7 mouse cellular contexts compared by ENCODE assay signal in the genomic region with DNA sequence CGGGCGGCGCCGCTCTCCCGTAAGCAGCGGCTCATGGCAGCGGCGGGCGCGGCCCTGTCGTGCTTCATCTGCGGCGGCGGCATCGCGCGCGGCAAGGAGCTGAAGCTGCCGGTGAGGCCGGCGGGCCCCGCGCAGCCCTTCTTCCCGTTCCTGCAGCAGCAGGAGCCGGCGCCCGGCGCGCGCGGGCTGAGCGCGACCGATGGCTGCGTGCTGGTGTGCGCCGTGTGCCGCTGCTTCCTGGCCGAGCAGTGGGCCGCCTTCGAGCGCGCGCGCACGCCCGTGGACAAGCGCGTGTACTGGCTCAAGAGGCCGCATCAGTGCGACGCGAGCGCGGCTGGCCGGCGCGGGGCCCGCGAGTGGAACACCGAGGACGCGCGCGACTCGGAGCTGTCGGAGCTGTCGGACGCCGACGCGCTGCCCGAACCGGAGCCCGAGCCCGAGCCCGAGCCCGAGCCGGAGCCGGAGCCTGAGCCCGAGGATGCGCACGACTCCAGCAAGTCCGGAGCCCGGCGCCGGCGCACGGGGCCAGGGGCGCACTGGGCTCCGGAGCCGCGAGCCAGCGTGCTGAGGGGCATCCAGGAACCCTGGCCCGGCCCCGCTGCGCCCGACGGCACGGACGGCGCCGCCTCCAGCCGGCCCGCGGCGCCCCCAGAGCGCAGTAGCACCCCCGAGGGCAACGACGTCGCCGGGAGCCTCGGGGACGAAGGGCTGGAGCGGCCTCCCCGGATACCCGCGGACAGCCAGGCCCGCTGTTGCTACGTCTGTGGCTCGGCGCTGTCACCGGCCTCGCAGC. TPM values are rescaled to one million over a fixed set of nuclear protein-coding genes. Genes with fewer than 3 reads are reported as not detected.
DNase-seq lines count a peak whose midpoint lies in the region; ATAC-seq and TF ChIP-seq lines count a peak whose summit lies in the region.

No protein-coding gene starts in this region.

- intact Hi-C loops in left cerebral cortex, adult 2 months (cut with DNase I), result no loop called here

- H3K27ac ChIP-seq in spleen, adult 2 months (ENCODE audit: insufficient read depth, low read length), result no peak overlapping the region
- H3K27ac ChIP-seq in heart, embryonic 13.5 days (replicated peaks), result no peak overlapping the region
- H3K27ac ChIP-seq in left cerebral cortex, adult 2 months, result peak overlapping the region; percentile 64; the same call in 1 of the 2 replicates

- peaks cover 27% of the 10 kb centered on the region for H3K79me2 ChIP-seq in myocyte (ENCODE audit: control insufficient read depth, insufficient read depth)

- H3K9ac ChIP-seq in heart, embryonic 13.5 days, result peak overlapping the region; percentile 85

- peak overlapping the region; percentile 43 for H3K4me3 ChIP-seq in spleen, adult 2 months (ENCODE audit: extremely low read depth, insufficient read depth, insufficient read length)
- H3K4me3 ChIP-seq in heart, embryonic 13.5 days, result peak overlapping the region; percentile 69
- H3K4me3 ChIP-seq in left cerebral cortex, adult 2 months, result peak overlapping the region; percentile 47
- peak overlapping the region; percentile 28 for H3K4me3 ChIP-seq in myocyte

- ATAC-seq in heart, embryonic 13.5 days (ENCODE audit: extremely low read depth, insufficient number of reproducible peaks, low FRiP score, low TSS enrichment), result no peak
- ATAC-seq in activated CD4-positive, CD25-positive, alpha-beta regulatory T cell, adult 4 months, result no peak

- peaks cover 20% of the 10 kb centered on the region for H3K27me3 ChIP-seq in spleen, adult 2 months (ENCODE audit: control insufficient read depth, insufficient read depth, low read length)
- H3K27me3 ChIP-seq in heart, embryonic 13.5 days (replicated peaks), result peaks cover 42% of the 10 kb centered on the region
- H3K27me3 ChIP-seq in myocyte (ENCODE audit: control insufficient read depth, insufficient read depth, insufficient read length), result no peaks in the 10 kb centered on the region

- peak overlapping the region; percentile 56 for H3ac ChIP-seq in myocyte (ENCODE audit: control insufficient read depth, insufficient read length)

- H3K9me3 ChIP-seq in heart, embryonic 13.5 days, result no peaks in the 10 kb centered on the region

- peaks cover 15% of the 10 kb centered on the region for H3K4me1 ChIP-seq in spleen, adult 2 months (ENCODE audit: control insufficient read depth, insufficient read depth, insufficient read length)
- peaks cover 83% of the 10 kb centered on the region for H3K4me1 ChIP-seq in heart, embryonic 13.5 days

- TF ChIP-seq CTCF in spleen, adult 2 months (IDR thresholded peaks at IDR 0.05; ENCODE audit: extremely low read depth, insufficient read depth, insufficient read length, insufficient replicate concordance), result no peak
- no peak for TF ChIP-seq CTCF in left cerebral cortex, adult 2 months (IDR thresholded peaks at IDR 0.05)

- no peak for DNase-seq in spleen, adult 2 months (ENCODE audit: low read depth in 1 of 2, low spot score in 2 of 2)
- DNase-seq in spleen, postnatal 14 days (ENCODE audit: low spot score in 2 of 2), result no peak
- DNase-seq in cerebellum, adult 9-11 months, result peak; percentile 59
- peak; percentile 57 to 61 for DNase-seq in left cerebral cortex, adult 2 months (ENCODE audit: extremely low spot score in 1 of 2, low spot score in 2 of 2)

- H3K4me2 ChIP-seq in heart, embryonic 13.5 days, result peak overlapping the region; percentile 80
- H3K4me2 ChIP-seq in myocyte (ENCODE audit: low read depth), result peak overlapping the region; percentile 75

- WGBS in spleen, adult 2 months, result 1% methylated on average over 106 of the region's 125 CpGs
- under 1% methylated on average over 120 of the region's 125 CpGs for WGBS in heart, embryonic 13.5 days

- no peaks in the 10 kb centered on the region for H3K36me3 ChIP-seq in spleen, adult 2 months (ENCODE audit: control insufficient read depth, insufficient read depth, low read length)
- no peaks in the 10 kb centered on the region for H3K36me3 ChIP-seq in heart, embryonic 13.5 days
- no peaks in the 10 kb centered on the region for H3K36me3 ChIP-seq in myocyte (ENCODE audit: control insufficient read depth, insufficient read depth)

- no peak for TF ChIP-seq POLR2A in spleen, adult 2 months (IDR thresholded peaks at IDR 0.05; ENCODE audit: low read depth, low read length)
- peak; percentile 13 for TF ChIP-seq POLR2A in myocyte (IDR thresholded peaks at IDR 0.05; ENCODE audit: insufficient read length, low read depth)

TF ChIP-seq in myocyte, 11 proteins besides CTCF, POLR2A, EP300 and RAD21:
- no peak for TF ChIP-seq MYOD1 (IDR thresholded peaks at IDR 0.05; ENCODE audit: control insufficient read depth in 1 of 3, insufficient read length in 2 of 3, low read depth in 2 of 3)
- TF ChIP-seq MAX (IDR thresholded peaks at IDR 0.05; ENCODE audit: low read depth), result no peak
- no peak for TF ChIP-seq SRF (IDR thresholded peaks at IDR 0.05; ENCODE audit: control insufficient read depth, insufficient read length, low read depth)
- no peak for TF ChIP-seq TCF3 (IDR thresholded peaks at IDR 0.05; ENCODE audit: insufficient read length, low read depth)
- TF ChIP-seq MYOG (IDR thresholded peaks at IDR 0.05; ENCODE audit: control insufficient read depth in 1 of 3, insufficient read depth in 1 of 3, insufficient read length in 2 of 3, low read depth in 2 of 3), result no peak
- TF ChIP-seq TCF12 (IDR thresholded peaks at IDR 0.05; ENCODE audit: insufficient read depth, poor library complexity, severe bottlenecking), result no peak
- no peak for TF ChIP-seq USF1 (IDR thresholded peaks at IDR 0.05; ENCODE audit: low read depth)
- TF ChIP-seq POLR2AphosphoS2 (IDR thresholded peaks at IDR 0.05; ENCODE audit: insufficient read length, low read depth), result no peak
- no peak for TF ChIP-seq E2F4 (IDR thresholded peaks at IDR 0.05; ENCODE audit: insufficient read depth)
- TF ChIP-seq REST (IDR thresholded peaks at IDR 0.05; ENCODE audit: insufficient read depth, insufficient read length), result no peak
- TF ChIP-seq CEBPB (IDR thresholded peaks at IDR 0.05; ENCODE audit: insufficient read depth, poor library complexity, severe bottlenecking), result no peak

RNA-seq across cellular contexts. Expression of a gene that starts 0.7 kb away (rescaled TPM):
- 39.2 and 49.3 TPM in 2 replicates for polyA plus RNA-seq in spleen, adult 2 months (2012; rRNA removed)
- polyA plus RNA-seq in heart, embryonic 13.5 days (2015; fragmentation: Nextera tagmentation; extraction: Ambion mirVana), result 8.5 and 8.6 TPM in 2 replicates
- total RNA-seq in left cerebral cortex, adult 2 months (2021), result 100 to 1,000 TPM in 1 of 2 experiments, 10 to 100 TPM in 1; 77.7 to 105 TPM
- polyA plus RNA-seq in myocyte (2012; fragmentation: generic; extraction: Trizol), result 14.7 TPM
- polyA plus RNA-seq in activated CD4-positive, CD25-positive, alpha-beta regulatory T cell, adult 4 months (2017; shearing (Covaris generic)), result 1 to 10 TPM; 2.9 to 4.1 TPM

RNA-seq across cellular contexts. Expression of a gene that starts 51.7 kb away (rescaled TPM):
- polyA plus RNA-seq in spleen, adult 2 months (2012; rRNA removed), result not detected in 2 replicates
- polyA plus RNA-seq in heart, embryonic 13.5 days (2015; fragmentation: Nextera tagmentation; extraction: Ambion mirVana), result not detected in 2 replicates
- 1 to 10 TPM in 1 of 2 experiments, under 1 TPM in 1; 0.68 to 1.0 TPM for total RNA-seq in left cerebral cortex, adult 2 months (2021)
- polyA plus RNA-seq in myocyte (2012; fragmentation: generic; extraction: Trizol), result not detected
- polyA plus RNA-seq in activated CD4-positive, CD25-positive, alpha-beta regulatory T cell, adult 4 months (2017; shearing (Covaris generic)), result not detected

Comparison
In these comparisons a context has a peak if more than half of its experiments do, and no peak if none do; other contexts are left out.
1. DNase-seq: peak in cerebellum, adult 9-11 months (single experiment) and left cerebral cortex, adult 2 months (2 of 2); none in spleen, adult 2 months (0 of 2) and spleen, postnatal 14 days (0 of 2).
2. Peak in every context shown above with its lines, with median percentiles within 50 percentile points of each other: H3K4me3 ChIP-seq.